Mouse (Mus musculus) hindbrain, embryonic 16.5 days (tissue): ENCODE results near the gene Pik3cg. TPM values are rescaled to one million over a fixed set of nuclear protein-coding genes. Genes with fewer than 3 reads are reported as not detected.

Experiments
- ATAC-seq: fragments of 200-750 bp; cut with Nextera tagmentation; 2 replicates; pipeline ENCODE4 v1.8.0; 2017; ENCODE audit warnings: moderate TSS enrichment, moderate library complexity
- H3K27ac ChIP-seq: fragments of 300-500 bp; sonication (generic); 2 replicates; pipeline ENCODE4 v1.5.1; 2014; ENCODE audit warnings: low read depth, mild to moderate bottlenecking, control low read depth, low read length, moderate library complexity
- H3K27me3 ChIP-seq: fragments of 300-500 bp; sonication (generic); replicated peaks from 2 replicates; pipeline ENCODE4 v1.6.1; 2014; ENCODE audit warnings: low read length; ENCODE audit not compliant: control insufficient read depth, insufficient read depth
- H3K36me3 ChIP-seq: fragments of 300-500 bp; sonication (generic); 2 replicates; pipeline ENCODE4 v1.6.1; 2014; ENCODE audit warnings: mild to moderate bottlenecking, low read length, moderate library complexity, mixed read lengths; ENCODE audit not compliant: control insufficient read depth, insufficient read depth
- H3K4me1 ChIP-seq: fragments of 300-500 bp; sonication (generic); 2 replicates; pipeline ENCODE4 v1.6.1; 2014; ENCODE audit warnings: low read depth, low read length; ENCODE audit not compliant: control insufficient read depth, insufficient read depth
- H3K4me2 ChIP-seq: fragments of 300-500 bp; sonication (generic); 2 replicates; pipeline ENCODE4 v1.6.1; 2014; ENCODE audit warnings: mild to moderate bottlenecking, low read length, control low read depth, moderate library complexity
- H3K4me3 ChIP-seq: fragments of 300-500 bp; sonication (generic); 2 replicates; pipeline ENCODE4 v1.5.1; 2014; ENCODE audit warnings: mild to moderate bottlenecking, low read length, control low read depth, moderate library complexity
- H3K9ac ChIP-seq: fragments of 300-500 bp; sonication (generic); 2 replicates; pipeline ENCODE4 v1.6.1; 2014; ENCODE audit warnings: low read depth, mild to moderate bottlenecking, control low read depth, low read length, moderate library complexity
- H3K9me3 ChIP-seq: fragments of 300-500 bp; sonication (generic); 2 replicates; pipeline ENCODE4 v1.6.1; 2014; ENCODE audit warnings: mild to moderate bottlenecking, low read length, moderate library complexity; ENCODE audit not compliant: control insufficient read depth
- WGBS: fragments of 180-500 bp; shearing (Covaris S2); extraction: QIAGEN DNeasy Blood & Tissue Kit; methylation state at CpG from one replicate; pipeline ENCODE4 v1.1.7; 2014; 5-methylcytosine and 5-hydroxymethylcytosine counted together
- polyA plus RNA-seq: library from polyadenylated mRNA; unstranded; fragments of >200 nt; fragmentation: Nextera tagmentation; extraction: Ambion mirVana; gene quantifications from 2 replicates; pipeline ENCODE4 v1.2.1, GENCODE M21; 2015

Gene Pik3cg
- polyA plus RNA-seq, 1 experiment from 2014 or later, result 0.98 TPM

GRCm38 (mm10) chr12:32172826-32173225, 35.6 kb downstream of the Pik3cg start:
- Histone ChIP-seq H3K4me1 (no peaks in the 10 kb centered on the region; the same call in 1 of the 2 replicates), H3K4me3 (no peak overlapping the region), H3K36me3 (no peaks in the 10 kb centered on the region), H3K9me3 (no peaks in the 10 kb centered on the region), H3K27me3 (no peaks in the 10 kb centered on the region), H3K27ac (no peak overlapping the region), H3K9ac (no peak overlapping the region), H3K4me2 (no peak overlapping the region)
- 91% methylated on average over 7 of the region's 7 CpGs for WGBS
- no peak for ATAC-seq

- 15% methylated on average over 5 of the region's 5 CpGs for WGBS
These were observed 39.3 kb downstream of the Pik3cg start for GRCm38 (mm10) chr12:32169164-32169563.

DNA sequence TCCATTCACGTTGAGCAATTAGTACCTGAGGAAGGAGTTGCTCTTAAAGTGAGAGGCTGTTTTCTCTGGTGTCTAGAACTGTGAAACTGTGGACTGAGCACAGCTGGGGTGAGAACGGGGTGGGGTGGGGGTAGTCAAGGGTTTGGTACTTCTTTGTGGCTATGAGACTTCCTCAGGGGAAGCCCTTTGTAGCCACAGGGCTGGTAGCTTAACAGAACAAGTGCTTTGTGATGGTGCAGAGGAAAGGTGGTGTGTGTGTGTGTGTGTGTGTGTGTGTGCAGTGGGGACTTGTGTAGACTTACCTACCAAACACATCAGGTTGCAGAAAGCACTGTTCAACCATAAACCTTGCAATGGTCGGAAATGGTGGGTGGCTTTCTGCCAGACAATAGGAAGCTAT, 39.7 kb downstream of the Pik3cg start:
- no peaks in the 10 kb centered on the region for H3K36me3 ChIP-seq
- 31% methylated on average over 3 of the region's 3 CpGs for WGBS
- no peaks in the 10 kb centered on the region for H3K9me3 ChIP-seq
- no peak overlapping the region for H3K9ac ChIP-seq
- ATAC-seq, result no peak
- H3K4me1 ChIP-seq, result no peaks in the 10 kb centered on the region; the same call in 1 of the 2 replicates
- H3K27ac ChIP-seq, result no peak overlapping the region
- H3K4me3 ChIP-seq, result no peak overlapping the region
- H3K27me3 ChIP-seq, result no peaks in the 10 kb centered on the region
- H3K4me2 ChIP-seq, result no peak overlapping the region

More at GRCm38 (mm10) chr12:32169164-32169563, 39.3 kb downstream of the Pik3cg start:
- Histone ChIP-seq H3K9me3 (no peaks in the 10 kb centered on the region), H3K9ac (no peak overlapping the region), H3K4me1 (no peaks in the 10 kb centered on the region; the same call in 1 of the 2 replicates), H3K36me3 (no peaks in the 10 kb centered on the region), H3K4me2 (no peak overlapping the region), H3K4me3 (no peak overlapping the region), H3K27ac (0 out of 2 replicates have a peak overlapping the region, but pooled peaks have one; percentile 29), H3K27me3 (no peaks in the 10 kb centered on the region)
- no peak for ATAC-seq

DNA sequence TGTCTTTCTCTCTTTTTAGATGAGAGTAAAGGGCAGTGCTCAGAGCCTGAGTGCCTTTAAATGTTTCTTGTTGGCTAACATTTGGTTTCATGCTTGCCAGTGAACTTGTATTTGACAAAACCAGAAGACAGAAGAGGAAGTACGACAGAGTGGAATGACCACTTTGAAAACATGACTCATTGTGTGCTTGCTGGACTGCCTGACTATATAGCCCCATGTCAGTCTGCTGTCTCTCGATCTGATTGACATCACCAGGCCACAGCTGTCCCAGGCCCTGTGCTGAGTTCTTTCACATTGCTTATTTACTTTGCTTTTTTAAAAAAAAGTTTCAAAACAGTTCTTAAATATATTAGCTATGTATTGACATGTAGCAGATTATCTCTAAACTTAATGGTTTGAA, 44.8 kb downstream of the Pik3cg start:
- H3K4me1 ChIP-seq, result no peaks in the 10 kb centered on the region
- no peaks in the 10 kb centered on the region for H3K9me3 ChIP-seq
- 97% methylated on average over 2 of the region's 2 CpGs for WGBS
- H3K4me2 ChIP-seq, result no peak overlapping the region
- no peak overlapping the region for H3K4me3 ChIP-seq
- H3K27ac ChIP-seq, result no peak overlapping the region
- ATAC-seq, result no peak
- no peaks in the 10 kb centered on the region for H3K27me3 ChIP-seq
- no peaks in the 10 kb centered on the region for H3K36me3 ChIP-seq
- H3K9ac ChIP-seq, result no peak overlapping the region

DNA sequence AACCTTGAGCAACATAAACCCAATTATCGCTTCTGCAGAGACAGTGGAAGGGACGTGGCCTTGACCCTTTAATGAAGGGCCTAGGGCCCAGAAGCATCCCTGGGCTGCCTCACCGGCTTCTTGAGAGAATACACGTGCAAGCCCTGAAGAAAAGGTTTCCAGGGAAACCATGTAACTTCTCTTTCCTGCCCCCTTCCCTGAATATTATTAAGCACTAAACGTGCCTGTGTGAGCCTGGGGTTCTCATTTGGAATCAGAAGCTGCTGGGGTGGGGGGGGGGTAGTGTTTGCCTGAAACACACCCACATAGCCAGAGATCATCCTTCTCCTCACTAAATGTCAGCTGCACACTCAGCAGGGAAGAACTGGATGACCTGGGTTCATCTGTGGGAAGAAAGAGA, 49.7 kb downstream of the Pik3cg start:
- H3K27me3 ChIP-seq, result no peaks in the 10 kb centered on the region
- peak; percentile 64 for ATAC-seq
- no peaks in the 10 kb centered on the region for H3K4me1 ChIP-seq
- no peaks in the 10 kb centered on the region for H3K9me3 ChIP-seq
- no peaks in the 10 kb centered on the region for H3K36me3 ChIP-seq
- no peak overlapping the region for H3K27ac ChIP-seq
- 17% methylated on average over 5 of the region's 5 CpGs for WGBS
- no peak overlapping the region for H3K9ac ChIP-seq
- H3K4me2 ChIP-seq, result no peak overlapping the region
- H3K4me3 ChIP-seq, result no peak overlapping the region

DNA sequence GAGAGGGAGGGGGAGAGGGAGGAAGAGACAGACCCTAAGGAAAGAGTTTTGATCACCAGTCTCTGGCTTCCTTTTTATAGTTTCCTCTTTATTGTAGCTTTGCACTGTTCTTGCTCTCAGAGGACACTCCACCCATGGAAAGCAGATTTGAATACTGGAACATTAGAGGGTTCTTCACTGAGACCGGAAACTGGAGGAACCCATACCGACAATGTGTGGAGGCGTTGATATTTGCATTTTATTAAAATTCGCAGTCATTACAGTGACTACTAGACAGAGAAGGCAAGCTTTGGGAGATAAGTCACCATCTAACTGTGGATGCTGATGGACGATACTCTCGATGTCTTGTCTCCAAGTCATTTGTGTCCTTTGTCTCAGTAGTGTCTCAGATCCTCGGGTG, 61.9 kb downstream of the Pik3cg start:
- 90% methylated on average over 7 of the region's 7 CpGs for WGBS
- Histone ChIP-seq H3K4me1 (no peaks in the 10 kb centered on the region), H3K27ac (no peak overlapping the region), H3K27me3 (no peaks in the 10 kb centered on the region), H3K9me3 (no peaks in the 10 kb centered on the region), H3K36me3 (no peaks in the 10 kb centered on the region), H3K9ac (no peak overlapping the region), H3K4me3 (no peak overlapping the region), H3K4me2 (no peak overlapping the region)
- no peak for ATAC-seq

GRCm38 (mm10) chr12:32145651-32146050, 62.8 kb downstream of the Pik3cg start:
- Histone ChIP-seq H3K27me3 (no peaks in the 10 kb centered on the region), H3K27ac (no peak overlapping the region), H3K4me3 (no peak overlapping the region), H3K36me3 (no peaks in the 10 kb centered on the region), H3K4me1 (no peaks in the 10 kb centered on the region), H3K9ac (no peak overlapping the region), H3K9me3 (no peaks in the 10 kb centered on the region), H3K4me2 (no peak overlapping the region)
- ATAC-seq, result no peak
- 86% methylated on average over 4 of the region's 4 CpGs for WGBS

DNA sequence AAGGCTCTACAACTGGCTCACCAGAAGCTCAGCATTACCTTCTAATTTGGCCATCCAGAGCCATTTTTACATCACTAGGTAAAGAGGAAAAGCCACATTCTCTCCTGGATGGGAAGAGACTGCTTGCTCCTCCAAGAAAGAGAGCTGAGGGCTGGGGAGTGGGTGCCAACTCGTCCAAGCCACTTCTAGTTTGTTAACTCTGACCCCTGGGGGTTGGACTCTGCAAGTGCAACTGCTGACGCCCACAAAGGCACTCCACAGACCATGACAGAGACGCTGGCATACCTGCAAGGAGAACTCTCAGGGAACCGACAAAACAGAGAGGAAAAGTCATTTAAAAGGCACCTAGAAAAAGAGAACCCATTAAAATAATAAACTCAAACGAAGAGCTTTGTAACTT, 63.9 kb downstream of the Pik3cg start:
- no peak overlapping the region for H3K4me3 ChIP-seq
- no peak overlapping the region for H3K4me2 ChIP-seq
- H3K9me3 ChIP-seq, result no peaks in the 10 kb centered on the region
- H3K9ac ChIP-seq, result no peak overlapping the region
- no peaks in the 10 kb centered on the region for H3K27me3 ChIP-seq
- no peak overlapping the region for H3K27ac ChIP-seq
- no peaks in the 10 kb centered on the region for H3K4me1 ChIP-seq
- no peaks in the 10 kb centered on the region for H3K36me3 ChIP-seq
- 2% methylated on average over 5 of the region's 5 CpGs for WGBS
- ATAC-seq, result peak; percentile 91

DNA sequence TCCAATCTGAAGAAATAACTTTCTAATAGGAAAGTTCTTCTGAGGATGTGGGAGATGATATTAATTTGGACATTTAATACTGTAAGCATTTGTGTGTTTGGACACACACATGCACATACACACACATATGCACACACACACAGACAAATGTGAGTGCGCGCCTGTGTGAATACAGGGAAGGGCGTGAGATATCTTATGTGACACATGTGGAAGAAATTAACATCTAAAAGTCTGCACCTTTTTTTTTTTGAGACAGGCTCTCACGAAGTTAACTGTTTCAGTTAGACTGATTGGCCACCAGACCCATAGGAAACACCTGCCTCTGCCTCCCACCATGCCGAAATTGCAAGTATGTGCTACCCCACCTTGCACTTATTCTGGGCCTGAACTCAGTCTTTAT, 64.7 kb downstream of the Pik3cg start:
- H3K4me3 ChIP-seq, result no peak overlapping the region

DNA sequence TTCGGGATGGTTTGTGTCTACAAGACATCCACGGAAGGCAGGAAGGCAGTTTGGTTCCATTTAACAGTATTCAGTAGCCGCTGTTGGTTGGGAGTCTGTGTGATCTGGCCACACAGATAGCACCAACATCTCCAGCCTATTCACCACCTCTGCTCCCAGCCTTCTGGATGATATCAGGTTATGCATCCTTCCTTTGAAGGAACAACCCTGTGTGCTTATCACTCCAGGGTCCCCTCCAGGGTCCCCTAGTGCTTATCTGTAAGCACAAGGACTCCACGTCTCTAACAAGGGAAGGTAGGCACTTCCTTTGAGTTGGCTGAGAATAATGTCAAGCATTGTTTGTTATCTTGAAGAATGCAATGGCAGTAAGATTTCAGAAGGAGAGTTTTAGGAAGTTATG, 65.3 kb downstream of the Pik3cg start:
- no peak overlapping the region for H3K9ac ChIP-seq
- no peak overlapping the region for H3K4me2 ChIP-seq
- no peaks in the 10 kb centered on the region for H3K36me3 ChIP-seq
- no peak for ATAC-seq
- no peak overlapping the region for H3K27ac ChIP-seq
- no peaks in the 10 kb centered on the region for H3K9me3 ChIP-seq
- 74% methylated on average over 4 of the region's 4 CpGs for WGBS
- no peak overlapping the region for H3K4me3 ChIP-seq
- H3K4me1 ChIP-seq, result no peaks in the 10 kb centered on the region
- no peaks in the 10 kb centered on the region for H3K27me3 ChIP-seq

More for the DNA sequence above, 64.7 kb downstream of the Pik3cg start:
- ATAC-seq, result no peak
- H3K27me3 ChIP-seq, result no peaks in the 10 kb centered on the region
- no peak overlapping the region for H3K9ac ChIP-seq
- no peak overlapping the region for H3K4me2 ChIP-seq
- no peak overlapping the region for H3K27ac ChIP-seq
- H3K36me3 ChIP-seq, result no peaks in the 10 kb centered on the region
- no peaks in the 10 kb centered on the region for H3K9me3 ChIP-seq
- no peaks in the 10 kb centered on the region for H3K4me1 ChIP-seq
- WGBS, result 87% methylated on average over 5 of the region's 5 CpGs
